Mouse (Mus musculus) lung, adult 2 months (tissue): ENCODE measurements around the gene Sfr1. TPM values are rescaled to one million over a fixed set of nuclear protein-coding genes. Genes with fewer than 3 reads are reported as not detected.

ENCODE experiments used
- DNase-seq: peaks from one replicate; pipeline ENCODE4 v3.0.0; 2022
- H3K4me1 ChIP-seq: fragments of 200-500 bp; 2 replicates; pipeline ENCODE4 v1.6.1; 2011; ENCODE audit warnings: low read length; ENCODE audit not compliant: control insufficient read depth, insufficient read depth
- H3K4me3 ChIP-seq: fragments of 200-500 bp; replicated peaks from 2 replicates; pipeline ENCODE3; 2011; ENCODE audit warnings: low read depth, mild to moderate bottlenecking, control low read depth, low read length; ENCODE audit errors: extremely low read depth
- CTCF ChIP-seq: fragments of 200-500 bp; IDR thresholded peaks from 2 replicates; pipeline ENCODE4 v1.5.1; 2011; ENCODE audit warnings: mild to moderate bottlenecking, low read length, control low read depth; ENCODE audit not compliant: insufficient read depth
- POLR2A ChIP-seq: fragments of 200-500 bp; IDR thresholded peaks from 2 replicates; pipeline ENCODE4 v1.6.1; 2011; ENCODE audit warnings: low read depth, mild to moderate bottlenecking, control low read depth, low read length, borderline replicate concordance; ENCODE audit errors: extremely low read depth
- WGBS: fragments of 180-500 bp; shearing (Covaris S2); methylation state at CpG from one replicate; pipeline ENCODE4 v1.1.7; 2018; 5-methylcytosine and 5-hydroxymethylcytosine counted together
- polyA plus RNA-seq: library from polyadenylated mRNA; depleted of rRNA; stranded (reverse); fragments of >200 nt; gene quantifications from 2 replicates; pipeline ENCODE4 v1.2.3, GENCODE M21; 2012; rRNA removed

Sfr1 gene
- 47.8 and 56.4 TPM in 2 replicates for polyA plus RNA-seq

GRCm38 (mm10) chr19:47731071-47731881, at the start of gene Sfr1:
Gene Sfr1 (plus strand): TSS chr19:47731682.
- under 1% methylated on average over 71 of the region's 72 CpGs for WGBS
- Histone ChIP-seq H3K4me1 (peaks cover 5% of the 10 kb centered on the region), H3K4me3 (peak within 1 kb of the TSS; percentile 81)
- peak; percentile 96 for DNase-seq
- peak; percentile 98 for TF ChIP-seq POLR2A
- TF ChIP-seq CTCF: no peak

GRCm38 (mm10) chr19:47689592-47689991, 41.9 kb upstream of the Sfr1 start:
- TF ChIP-seq POLR2A: no peak
- no peak for TF ChIP-seq CTCF
- WGBS: 67% methylated on average over 7 of the region's 7 CpGs
- Histone ChIP-seq H3K4me1 (no peaks in the 10 kb centered on the region), H3K4me3 (no peak overlapping the region)
- DNase-seq: no peak

- H3K4me3 ChIP-seq: no peak within 1 kb of the TSS
- no peak for TF ChIP-seq POLR2A
- no peak for TF ChIP-seq CTCF
- no peaks in the 10 kb centered on the region for H3K4me1 ChIP-seq
- WGBS: 61% methylated on average over 6 of the region's 6 CpGs
- no peak for DNase-seq
These were observed 39.5 kb upstream of the Sfr1 start, which contains the start of gene Col17a1 for GRCm38 (mm10) chr19:47691994-47692393. Gene Col17a1 (minus strand): TSS chr19:47692094.

GRCm38 (mm10) chr19:47695725-47696124, 35.8 kb upstream of the Sfr1 start:
- 66% methylated on average over 6 of the region's 6 CpGs for WGBS
- Histone ChIP-seq H3K4me3 (no peak overlapping the region), H3K4me1 (no peaks in the 10 kb centered on the region)
- no peak for TF ChIP-seq CTCF
- no peak for TF ChIP-seq POLR2A
- DNase-seq: no peak

GRCm38 (mm10) chr19:47696411-47696810, 35.1 kb upstream of the Sfr1 start:
- TF ChIP-seq POLR2A (no peak), CTCF (no peak)
- Histone ChIP-seq H3K4me3 (no peak overlapping the region), H3K4me1 (no peaks in the 10 kb centered on the region)
- DNase-seq: no peak
- 93% methylated on average over 8 of the region's 8 CpGs for WGBS

GRCm38 (mm10) chr19:47697067-47697466, 34.4 kb upstream of the Sfr1 start:
- H3K4me3 ChIP-seq: no peak overlapping the region
- WGBS: 68% methylated on average over 11 of the region's 11 CpGs
- no peak for DNase-seq
- H3K4me1 ChIP-seq: no peaks in the 10 kb centered on the region
- TF ChIP-seq POLR2A (no peak), CTCF (no peak)

GRCm38 (mm10) chr19:47698266-47698665, 33.2 kb upstream of the Sfr1 start:
- H3K4me3 ChIP-seq: no peak overlapping the region
- no peak for TF ChIP-seq CTCF
- TF ChIP-seq POLR2A: no peak
- no peaks in the 10 kb centered on the region for H3K4me1 ChIP-seq
- no peak for DNase-seq
- WGBS: 75% methylated on average over 9 of the region's 9 CpGs

- Histone ChIP-seq H3K4me3 (no peak overlapping the region), H3K4me1 (no peaks in the 10 kb centered on the region)
- 45% methylated on average over 9 of the region's 9 CpGs for WGBS
- no peak for DNase-seq
- no peak for TF ChIP-seq CTCF
- TF ChIP-seq POLR2A: no peak
These were observed 31.7 kb upstream of the Sfr1 start for GRCm38 (mm10) chr19:47699743-47700142.

- H3K4me3 ChIP-seq: no peak overlapping the region
- no peak for DNase-seq
- 86% methylated on average over 8 of the region's 8 CpGs for WGBS
- no peaks in the 10 kb centered on the region for H3K4me1 ChIP-seq
- TF ChIP-seq CTCF: no peak
- no peak for TF ChIP-seq POLR2A
These were observed 31.0 kb upstream of the Sfr1 start for GRCm38 (mm10) chr19:47700509-47700908.
